Mouse (Mus musculus): ENCODE measurements at regions not wholly inside any gene's neighbourhood (a gene's known extent, or its start where the extent isn't known, plus 50 kb on each side); places are given as distances from the start of the nearest gene placed in this dataset.

- TF ChIP-seq CTCF (IDR thresholded peaks at IDR 0.05; ENCODE audit: control insufficient read depth, insufficient read depth, insufficient replicate concordance, low read depth, low read length) (no peak), POLR2A (IDR thresholded peaks at IDR 0.05; ENCODE audit: control insufficient read depth, low read depth, low read length) (no peak)
Measured at GRCm38 (mm10) chr2:50908762-50909161, 240.1 kb downstream of the Rnd3 start.

All from testis, adult 2 months (tissue).